Mouse (Mus musculus) cerebellum, adult 8-10 months (tissue): Measurements from ENCODE around the gene Lrrc8d.
A peak's percentile ranks its signal among the peaks of the same experiment; 100 is the strongest.
"Not testable (repeated sequence)": the region's sequence is repeated elsewhere in the genome, so short reads cannot be mapped to it uniquely, and the experiment has no call there.

Source experiments
- DNase-seq: peaks from one replicate; pipeline ENCODE4 v3.0.0; 2022

The Lrrc8d gene

DNA sequence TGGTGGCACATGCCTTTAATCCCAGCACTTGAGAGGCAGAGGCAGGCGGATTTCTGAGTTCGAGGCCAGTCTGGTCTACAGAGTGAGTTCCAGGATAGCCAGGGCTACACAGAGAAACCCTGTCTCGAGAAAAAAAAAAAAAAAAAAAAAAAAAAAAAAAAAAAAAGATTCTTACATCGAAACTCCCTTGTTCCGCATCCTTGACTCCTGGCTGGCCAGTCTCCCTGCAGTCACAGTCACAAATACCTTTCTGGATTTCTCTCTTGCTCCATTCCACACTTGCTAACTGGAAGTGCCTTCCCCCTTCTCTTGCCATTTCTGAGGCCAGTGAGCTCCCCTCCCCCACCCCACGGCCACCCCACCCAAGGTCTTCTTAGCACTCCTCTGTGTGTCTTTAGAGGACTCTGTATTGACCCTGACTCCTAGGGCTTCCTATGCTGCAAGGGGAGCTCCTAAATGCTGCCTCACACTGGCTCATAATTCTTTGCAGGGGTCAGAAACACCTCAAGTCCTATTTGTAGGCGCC lies 13.9 kb upstream of the Lrrc8d start:
- not testable (repeated sequence) for DNase-seq

DNA sequence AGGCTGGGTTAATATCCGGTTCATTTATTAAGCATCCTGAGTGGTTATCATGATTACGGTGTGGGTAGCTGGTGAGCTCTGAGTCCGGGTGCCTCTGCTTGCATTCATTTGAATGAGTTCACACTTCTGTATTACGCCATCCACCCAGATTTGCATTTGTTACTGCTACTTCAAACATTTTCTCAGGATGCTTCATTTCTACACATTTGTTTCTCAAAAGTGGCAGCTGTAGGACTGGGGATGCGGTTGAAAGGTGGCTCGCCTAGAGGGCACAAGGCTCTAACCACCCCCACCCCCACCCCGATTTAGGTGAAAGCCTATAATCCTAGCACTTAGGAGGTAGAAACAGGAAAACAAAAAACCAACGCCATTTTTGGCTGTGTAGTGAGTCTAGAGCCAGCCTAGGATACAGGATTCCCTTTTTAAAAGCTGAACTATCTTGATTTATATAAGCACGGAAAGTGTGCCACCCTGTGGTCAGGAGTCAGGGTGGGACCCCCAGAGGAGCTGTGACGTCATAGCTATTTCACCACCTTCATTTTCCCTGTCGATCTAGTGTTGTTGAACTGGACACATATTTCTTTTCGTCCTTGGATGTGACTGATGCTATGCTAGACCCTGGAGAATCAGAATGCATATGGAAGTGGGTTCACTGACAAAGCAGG lies 13.3 kb upstream of the Lrrc8d start:
- no peak for DNase-seq

DNA sequence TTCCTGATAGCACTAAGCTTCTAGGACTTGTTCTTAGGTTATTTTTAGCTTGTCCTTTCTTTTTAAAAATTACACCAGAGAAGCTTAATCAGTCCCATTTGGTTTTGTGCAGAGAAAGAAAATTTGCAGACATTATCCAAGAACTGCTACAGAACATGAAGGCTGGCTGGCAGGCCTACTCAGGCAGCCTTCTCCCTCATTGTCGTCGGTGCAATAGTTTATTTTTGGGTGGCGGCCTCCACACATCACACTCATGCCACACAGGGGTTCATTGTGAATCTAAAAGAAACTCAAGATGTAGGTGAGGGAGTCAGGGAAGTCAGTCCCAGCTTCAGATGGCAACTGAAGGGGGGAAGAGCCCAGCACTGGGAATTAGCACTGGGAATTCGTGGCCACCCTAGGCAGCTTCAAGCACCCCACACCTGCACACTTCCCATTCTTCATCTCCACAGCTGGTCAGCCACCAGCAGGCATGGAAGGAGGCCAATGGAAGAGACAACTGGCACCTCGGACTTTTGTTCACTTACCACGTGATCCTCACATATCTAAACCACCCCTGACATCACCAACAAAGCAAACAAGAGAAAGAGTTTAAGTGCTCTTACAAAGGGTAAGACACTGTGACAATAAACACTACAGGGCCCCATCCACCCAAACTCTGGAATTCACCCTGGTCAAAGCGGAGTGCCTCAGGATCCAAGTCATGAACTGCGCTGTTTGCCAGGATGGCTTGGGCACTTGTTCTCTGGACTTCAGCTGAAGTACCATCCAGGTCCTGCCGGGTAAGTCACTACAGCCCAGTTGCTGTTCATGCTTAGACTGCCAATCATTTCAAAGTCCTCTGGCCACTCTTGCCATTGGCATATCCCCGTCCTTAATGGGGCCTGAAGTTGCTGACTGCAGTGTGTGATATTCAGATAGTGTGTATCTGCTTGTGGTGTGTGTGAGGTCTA lies 9.0 kb upstream of the Lrrc8d start:
- no peak for DNase-seq

DNA sequence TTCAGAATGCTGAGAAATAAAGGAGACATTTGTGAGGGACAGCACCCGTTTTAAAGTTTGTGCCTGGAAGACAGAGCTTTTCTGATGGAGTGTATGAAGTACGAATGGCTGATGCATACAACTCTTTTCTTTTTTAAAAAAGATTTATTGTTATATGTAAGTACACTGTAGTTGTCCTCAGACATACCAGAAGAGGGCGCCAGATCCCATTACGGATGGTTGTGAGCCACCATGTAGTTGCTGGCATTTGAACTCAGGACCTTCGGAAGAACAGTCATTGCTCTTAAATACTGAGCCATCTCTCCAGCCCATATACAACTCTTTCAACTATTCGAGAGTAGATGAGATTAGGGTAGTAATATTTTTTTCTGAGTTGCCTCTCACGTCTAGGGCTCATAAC lies 8.1 kb upstream of the Lrrc8d start:
- DNase-seq = no peak

DNA sequence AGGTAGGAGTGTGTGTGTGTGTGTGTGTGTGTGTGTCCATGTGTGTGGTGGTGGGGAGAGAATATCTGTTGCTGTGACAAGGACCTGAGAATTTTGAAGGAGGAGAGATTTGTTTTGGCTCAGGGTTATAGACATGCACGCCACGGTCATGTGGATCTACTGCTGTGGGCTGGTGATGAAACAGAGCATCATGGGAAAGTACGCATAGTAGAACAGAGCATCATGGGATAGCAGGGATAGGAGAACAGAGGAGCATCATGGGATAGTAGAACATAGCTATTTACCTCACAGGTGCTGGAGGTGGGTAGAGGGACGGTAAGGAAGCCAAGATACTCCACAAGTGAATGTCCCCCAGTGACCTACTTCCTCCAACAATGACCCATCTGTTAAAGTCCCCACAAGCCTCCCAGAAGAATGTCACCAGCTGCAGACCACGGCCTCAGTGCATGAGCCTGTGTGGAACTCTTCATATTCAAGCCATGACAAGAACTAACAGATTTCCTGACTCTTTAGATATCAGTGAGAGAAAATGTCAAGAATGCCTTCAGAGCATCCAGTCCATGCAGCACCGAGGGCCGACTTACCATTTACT lies 5.3 kb upstream of the Lrrc8d start:
- DNase-seq = no peak

DNA sequence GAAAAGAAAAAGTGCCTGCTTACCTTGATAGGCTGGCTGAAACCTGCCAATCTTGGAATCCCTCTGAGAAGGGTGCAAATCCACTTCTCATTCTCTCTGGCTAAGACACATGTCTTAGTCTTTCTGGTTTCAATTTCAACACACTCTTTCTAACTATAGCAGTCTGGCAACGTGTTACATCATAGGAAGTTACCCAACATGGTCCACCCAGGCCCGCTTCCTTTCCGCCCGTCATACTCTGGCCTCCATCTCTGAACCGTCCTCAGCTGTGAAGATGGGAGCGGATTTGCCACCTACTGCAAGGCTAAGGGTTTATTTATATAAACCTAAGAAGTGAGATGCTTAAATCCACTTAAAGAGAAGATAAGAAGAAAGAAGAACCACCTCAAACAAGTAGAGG lies 3.7 kb upstream of the Lrrc8d start:
- DNase-seq = no peak

DNA sequence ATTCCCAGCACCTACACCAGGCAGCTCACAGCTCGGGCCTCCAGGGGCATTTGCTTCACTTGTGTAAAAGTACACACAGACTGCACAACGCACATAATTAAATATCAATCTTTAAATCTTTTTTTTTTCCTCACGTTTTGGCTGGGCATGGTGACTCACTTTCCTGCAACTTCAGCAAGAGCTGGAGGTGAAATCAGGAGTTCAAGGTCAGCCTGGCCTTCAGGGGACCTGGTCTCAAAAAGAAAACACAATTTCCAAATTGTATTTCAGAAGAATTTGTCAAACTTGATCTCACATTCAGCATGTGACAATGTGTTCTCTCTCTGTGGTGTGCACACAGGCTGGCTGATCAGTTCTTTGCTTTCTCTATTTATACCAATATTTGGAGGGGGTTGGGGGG lies 1.9 kb upstream of the Lrrc8d start:
- DNase-seq = no peak

DNA sequence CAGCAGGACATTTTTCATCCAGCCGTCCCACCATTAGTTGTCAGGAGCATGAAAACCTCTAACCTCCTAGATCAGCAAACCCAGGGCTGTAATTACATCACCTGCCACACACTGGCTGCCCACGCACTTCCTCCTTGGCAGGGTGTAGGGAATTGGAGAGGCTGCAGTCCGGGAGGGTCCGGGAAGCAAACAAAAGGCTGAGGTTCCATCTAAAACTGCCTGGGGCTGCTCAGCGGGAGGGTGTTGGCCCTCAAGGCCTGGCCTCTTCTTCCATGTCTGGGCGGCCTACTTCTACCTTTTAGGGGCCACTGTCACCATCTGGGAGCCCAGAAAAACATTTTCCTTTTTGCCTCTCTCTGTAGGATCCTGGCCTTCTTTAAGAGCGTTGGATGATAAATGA lies 1.1 kb upstream of the Lrrc8d start:
- peak; percentile 29 for DNase-seq

DNA sequence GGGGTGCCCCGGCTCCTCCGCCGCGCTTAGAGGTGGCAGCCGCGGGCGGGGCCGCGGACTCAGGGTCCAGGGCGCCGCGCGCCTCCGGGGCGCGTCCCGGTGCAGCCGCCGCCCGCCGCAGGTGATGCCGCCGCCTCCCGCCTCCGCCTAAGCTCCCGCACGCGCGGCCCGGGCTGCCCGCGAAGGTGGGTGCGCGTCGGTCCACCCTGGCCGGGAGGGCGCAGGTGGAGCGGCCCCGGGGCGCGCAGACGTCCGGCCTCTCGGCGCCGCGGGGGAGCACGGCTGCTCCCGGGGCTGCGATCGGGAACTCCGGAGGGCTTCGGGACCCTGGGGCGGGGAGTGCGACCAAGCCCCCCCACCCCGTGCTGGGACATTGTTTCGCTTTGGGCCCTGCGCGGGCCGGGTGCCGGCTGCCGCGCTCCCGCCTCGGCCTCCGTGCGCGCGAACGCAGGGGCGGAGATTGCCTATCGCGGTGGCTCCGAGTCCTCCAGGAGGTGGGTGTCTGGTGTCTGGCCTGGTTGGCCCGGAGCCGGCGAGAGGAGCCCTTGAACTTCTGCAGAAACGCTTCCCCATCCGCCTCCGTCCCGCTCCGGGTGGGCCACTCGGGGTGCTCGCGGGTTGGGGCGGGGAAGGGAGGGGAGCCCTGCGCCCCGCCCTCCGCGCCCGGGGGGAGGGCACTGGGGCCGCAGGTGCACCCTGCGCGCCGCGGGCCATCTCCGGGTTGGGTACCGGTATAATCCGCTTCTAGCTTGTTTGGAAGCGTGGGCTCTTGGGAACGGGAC lies 492 bp downstream of the Lrrc8d start:
- DNase-seq = peak; percentile 72

DNA sequence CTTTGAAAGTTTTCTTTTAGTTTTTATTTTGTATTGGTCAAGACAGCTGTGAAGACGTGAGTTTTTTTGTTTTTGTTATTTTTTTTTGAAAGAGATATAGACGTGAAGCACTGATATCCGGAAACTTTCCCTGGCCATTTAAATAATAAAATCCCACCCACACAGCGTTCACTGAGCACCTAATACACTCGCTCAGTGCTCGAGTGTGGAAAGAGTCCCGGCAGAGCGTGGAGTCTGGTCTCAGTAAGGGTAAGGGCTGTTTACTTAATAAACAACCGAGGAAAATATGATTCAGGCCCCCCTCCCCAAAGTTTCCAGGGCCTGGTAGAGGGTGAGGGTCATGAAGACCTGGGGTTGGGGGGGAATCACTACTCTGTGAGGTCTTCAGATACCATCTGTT lies 1.6 kb downstream of the Lrrc8d start:
- DNase-seq = no peak

DNA sequence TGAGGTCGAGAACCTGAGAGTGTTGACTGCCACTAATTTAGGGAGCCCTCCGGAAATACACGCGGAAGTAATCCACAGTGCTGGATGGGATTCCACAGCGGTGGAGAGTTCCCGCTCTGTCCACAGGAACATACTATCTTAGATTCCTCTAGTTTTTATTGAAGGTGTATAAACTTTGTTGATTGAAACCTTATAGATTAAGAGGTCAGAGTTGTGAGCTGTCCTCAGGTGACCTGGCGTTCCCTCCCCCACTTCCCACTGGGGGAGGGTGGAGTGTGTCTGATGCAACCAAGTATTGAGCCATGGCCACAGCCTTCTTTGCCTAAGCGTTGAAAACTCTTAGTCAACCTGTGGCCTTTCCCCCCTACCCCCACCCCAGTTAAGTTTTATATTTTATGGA lies 2.1 kb downstream of the Lrrc8d start:
- no peak for DNase-seq

DNA sequence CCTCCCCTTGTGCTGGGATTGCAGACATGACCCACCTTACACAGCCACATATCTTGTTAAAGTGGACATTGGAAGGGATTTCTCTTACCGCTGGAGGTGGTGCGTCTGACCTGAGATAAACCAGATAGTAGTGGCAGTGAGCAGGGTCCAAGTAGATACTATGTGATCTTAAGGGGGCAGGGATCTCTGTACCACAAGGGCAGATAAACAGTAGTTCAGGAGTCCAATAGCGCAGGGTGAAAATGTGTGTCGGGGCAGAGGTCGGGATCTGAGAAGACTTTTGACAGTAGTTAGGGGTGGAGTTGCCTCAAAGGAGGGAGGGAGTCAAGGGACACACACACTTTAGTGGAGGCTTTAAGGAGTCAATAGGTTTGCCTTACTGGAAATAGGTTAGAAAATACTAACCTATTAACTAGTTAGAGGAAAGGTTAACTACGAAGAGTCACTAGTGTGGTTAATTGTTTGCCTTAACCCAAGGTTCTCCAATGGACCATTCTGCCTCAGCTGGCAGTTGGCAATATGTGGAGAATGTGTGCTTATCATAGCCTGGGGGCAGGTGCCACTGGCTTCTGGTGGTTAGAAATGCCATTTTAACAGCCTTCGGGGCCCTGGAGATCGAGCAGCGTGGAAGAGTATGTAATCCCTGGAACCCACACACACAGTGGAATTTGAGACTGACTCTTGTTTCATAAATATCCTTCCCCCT lies 3.0 kb downstream of the Lrrc8d start:
- no peak for DNase-seq

DNA sequence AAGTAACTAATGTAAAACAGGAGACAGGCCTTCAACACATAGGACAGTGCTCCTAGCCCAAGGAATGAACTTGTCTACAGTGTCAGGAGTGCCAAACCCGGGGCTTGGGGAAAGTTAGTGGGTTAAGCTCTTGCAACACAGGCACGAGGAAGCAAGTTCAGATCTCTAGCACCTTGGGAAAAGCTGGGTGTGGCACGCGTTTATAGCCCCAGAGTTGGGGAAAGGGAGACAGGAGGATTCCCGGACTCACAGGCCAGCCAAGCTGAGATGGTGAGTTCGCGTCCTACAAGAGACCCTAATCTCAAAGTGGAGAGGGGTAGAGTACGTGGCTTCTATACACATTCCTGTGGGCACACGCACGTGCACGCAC lies 3.5 kb downstream of the Lrrc8d start:
- DNase-seq = no peak

DNA sequence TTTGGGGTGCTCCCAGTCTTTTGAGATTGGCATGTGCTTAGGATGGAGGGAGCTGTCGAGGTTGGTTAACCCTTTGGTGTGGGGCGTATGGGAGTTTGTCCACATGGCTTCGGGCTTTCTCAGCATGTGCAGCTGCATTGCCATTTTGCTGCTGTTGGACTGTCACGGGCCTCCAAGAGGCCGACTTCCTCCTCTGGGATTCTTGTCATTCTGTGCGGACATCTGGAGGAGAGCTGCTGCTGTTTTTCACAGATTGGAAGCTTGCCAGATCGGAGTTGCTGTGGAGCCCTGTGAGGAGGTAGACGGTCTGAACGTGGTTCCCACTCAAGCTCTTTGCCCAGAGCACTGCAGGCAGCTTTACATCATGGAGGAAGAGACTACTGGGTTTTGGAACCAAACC lies 4.8 kb downstream of the Lrrc8d start:
- DNase-seq = no peak

DNA sequence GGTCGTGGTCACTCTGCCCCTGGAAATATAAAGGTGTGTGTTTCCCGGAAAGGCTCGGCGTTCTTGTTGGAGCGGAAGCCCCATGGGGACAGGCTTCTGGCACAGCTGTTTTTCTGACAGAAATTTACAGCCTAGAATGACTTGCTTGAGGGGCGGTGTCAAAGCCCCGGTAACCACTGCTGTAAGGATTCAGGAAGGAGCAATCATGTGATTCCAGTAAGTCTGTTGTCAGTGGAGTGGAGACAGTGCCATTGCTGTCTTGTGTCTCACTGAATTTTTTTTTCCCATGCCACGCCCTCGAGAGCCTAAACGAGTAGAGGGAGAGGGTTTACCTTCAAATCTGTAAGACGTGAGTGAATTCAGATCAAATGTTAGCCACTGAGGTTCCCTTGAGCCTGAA lies 6.9 kb downstream of the Lrrc8d start:
- no peak for DNase-seq

DNA sequence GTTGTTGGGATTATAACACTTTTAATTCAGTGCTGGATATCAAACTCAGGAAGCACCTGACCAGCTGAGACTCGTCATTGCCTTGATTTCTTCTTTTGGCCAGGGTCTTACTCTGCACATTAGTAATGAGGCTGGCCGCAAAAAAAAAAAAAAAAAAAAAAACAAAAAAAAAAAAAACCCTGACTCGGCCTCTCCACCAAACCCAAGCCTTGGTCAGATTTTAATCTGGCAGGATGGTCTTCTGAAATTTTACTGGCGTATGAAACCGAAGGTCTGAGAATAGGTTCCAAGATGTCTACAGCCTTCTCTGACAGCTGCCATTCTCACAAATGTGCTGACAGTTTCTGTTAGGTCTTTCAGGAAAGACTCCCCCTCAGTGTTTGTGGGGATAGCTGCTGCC lies 8.5 kb downstream of the Lrrc8d start:
- DNase-seq = no peak

DNA sequence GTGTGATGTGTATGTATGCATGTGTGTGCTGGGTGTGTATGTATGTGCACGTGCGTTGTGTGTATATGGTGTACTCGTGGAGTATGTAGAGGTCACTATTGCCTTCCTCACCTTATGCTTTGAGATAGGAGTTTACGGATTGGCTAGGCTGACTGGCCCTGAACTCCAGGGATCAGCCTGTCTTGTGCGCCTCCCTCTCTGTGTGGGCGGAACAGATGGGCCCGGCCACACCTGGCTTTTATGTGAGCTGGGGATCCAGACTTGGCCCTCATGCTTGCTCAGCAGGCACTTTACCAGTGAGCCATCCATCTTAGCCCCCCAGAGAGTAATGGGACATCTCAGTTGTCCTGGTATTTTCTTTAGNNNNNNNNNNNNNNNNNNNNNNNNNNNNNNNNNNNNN lies 10.7 kb downstream of the Lrrc8d start:
- DNase-seq = no peak

DNA sequence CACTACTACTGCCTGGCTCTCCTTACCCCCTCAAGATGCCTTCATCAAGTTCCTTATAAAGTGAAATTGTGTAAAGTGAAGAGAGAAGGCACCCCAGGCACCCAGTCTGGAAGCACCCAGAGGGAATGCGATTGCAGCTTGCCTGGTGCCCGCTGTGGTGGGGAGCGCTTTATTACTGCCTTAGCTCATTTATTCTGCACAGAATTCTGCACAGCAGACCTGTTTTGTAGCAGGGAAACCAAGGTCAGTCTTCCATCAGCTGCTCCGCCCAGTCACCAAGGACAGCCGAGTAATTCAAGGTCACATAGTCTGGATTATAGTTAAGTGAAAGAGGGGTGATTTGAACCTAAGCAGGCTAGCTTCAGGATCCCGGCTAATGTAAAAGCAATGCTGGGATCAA lies 14.7 kb downstream of the Lrrc8d start:
- no peak for DNase-seq

DNA sequence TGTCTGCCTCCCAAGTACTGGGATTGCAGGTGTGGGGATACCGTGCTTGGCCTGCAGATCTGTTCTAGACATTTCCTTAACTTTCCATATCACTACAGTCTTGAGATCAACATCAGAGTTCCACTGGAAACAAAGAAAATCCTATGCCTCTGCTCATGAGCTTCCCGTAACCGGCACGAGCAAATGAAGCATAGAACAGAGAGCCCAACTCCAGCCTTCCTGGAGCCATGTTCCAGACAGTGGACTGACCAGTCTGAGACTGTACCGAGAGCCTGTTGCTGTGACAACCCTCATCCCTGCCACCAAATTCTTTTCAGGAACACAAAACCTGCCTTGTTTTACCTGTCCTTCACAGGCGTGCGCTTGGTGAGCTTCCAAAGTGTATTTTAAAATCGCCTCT lies 15.3 kb downstream of the Lrrc8d start:
- DNase-seq = no peak

DNA sequence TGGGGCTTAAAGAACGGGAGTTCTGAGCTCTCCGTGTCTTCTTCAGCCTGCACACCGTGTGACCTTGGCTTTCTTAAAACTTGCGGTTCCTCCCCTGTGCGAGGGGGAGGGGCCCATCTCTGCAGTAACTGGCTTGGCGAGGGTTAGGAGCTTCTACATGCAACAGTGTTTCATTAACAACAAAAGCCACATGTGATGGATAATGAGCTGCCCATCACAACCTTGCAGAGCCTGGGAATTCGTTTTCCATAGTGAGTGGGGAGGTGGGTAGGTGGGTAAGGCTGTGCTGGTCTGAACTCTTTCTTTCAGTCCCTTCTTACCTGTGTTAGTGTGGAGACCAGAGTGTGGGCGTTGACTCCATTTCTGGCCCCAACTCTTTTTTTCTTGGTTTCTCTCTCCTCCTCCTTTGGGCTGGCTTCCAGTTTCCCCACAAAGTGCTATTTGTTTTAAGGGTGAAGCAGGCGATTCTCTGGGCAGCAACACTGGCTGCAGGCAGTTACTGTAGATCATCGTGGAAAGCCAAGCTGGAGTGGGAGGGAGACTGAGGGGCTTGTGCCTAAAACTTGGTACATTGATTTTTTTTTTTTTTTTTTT lies 15.9 kb downstream of the Lrrc8d start:
- DNase-seq = no peak

DNA sequence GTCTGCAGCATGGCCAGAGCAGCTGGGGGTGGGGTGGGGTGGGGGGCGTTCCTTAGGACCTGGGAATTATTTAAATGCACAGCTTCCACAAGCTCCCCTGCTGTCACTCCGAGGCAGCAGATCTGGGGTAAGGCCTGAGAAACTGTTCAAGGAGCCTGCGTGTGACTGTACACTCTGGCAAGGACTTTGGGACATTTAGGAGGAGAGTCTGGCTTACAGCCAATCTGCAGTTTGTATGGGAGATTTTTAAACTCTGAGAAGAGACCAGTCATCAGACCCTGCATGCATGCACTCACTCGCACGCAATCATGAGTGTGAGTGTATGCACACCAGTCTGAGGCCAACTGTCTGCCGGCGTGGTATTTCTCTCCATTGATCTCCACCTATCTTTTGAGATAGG lies 17.5 kb downstream of the Lrrc8d start:
- DNase-seq = no peak

DNA sequence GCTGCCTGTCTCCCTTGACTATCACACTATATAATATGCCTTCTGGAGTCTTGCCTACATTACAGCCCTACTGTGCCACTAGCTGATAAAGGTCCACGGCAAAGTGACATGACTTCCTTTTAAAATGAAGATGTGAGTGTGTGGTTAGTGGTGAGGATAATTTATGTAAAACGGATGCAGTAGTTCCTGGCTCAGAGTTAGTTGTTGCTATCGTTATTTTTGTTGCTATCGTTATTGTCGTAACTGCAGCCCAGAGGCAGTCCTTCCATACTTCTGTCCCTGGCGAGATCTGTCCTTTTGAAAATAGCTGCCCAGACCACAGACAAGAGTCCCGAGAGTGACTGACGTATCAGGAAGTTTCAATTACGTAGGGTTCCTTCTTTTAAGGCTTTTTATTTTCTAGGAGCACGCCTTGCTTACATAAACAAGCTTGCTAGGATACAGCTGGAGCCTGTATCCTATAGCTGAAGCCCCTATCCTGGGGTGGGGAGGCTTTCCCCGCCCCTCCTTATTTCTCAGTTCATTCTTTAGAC lies 18.4 kb downstream of the Lrrc8d start:
- no peak for DNase-seq
